Mouse (Mus musculus) cerebellum, adult (tissue): Measurements from ENCODE around the gene P4ha1.
A peak's percentile ranks its signal among the peaks of the same experiment; 100 is the strongest.

ENCODE experiments used
- ATAC-seq: cut with Nextera tagmentation; 2 replicates; pipeline ENCODE4 v1.9.2; 2017; ENCODE audit warnings: mild to moderate bottlenecking, moderate library complexity, mixed read lengths; ENCODE audit not compliant: insufficient number of reproducible peaks, low FRiP score, low TSS enrichment

P4ha1 gene

GRCm38 (mm10) chr10:59322271-59322670 is 825 bp upstream of the P4ha1 start:
- no peak for ATAC-seq

- ATAC-seq = peak; percentile 59; the same call in 1 of the 2 replicates
Observed at GRCm38 (mm10) chr10:59323488-59324161, 529 bp downstream of the P4ha1 start.

DNA sequence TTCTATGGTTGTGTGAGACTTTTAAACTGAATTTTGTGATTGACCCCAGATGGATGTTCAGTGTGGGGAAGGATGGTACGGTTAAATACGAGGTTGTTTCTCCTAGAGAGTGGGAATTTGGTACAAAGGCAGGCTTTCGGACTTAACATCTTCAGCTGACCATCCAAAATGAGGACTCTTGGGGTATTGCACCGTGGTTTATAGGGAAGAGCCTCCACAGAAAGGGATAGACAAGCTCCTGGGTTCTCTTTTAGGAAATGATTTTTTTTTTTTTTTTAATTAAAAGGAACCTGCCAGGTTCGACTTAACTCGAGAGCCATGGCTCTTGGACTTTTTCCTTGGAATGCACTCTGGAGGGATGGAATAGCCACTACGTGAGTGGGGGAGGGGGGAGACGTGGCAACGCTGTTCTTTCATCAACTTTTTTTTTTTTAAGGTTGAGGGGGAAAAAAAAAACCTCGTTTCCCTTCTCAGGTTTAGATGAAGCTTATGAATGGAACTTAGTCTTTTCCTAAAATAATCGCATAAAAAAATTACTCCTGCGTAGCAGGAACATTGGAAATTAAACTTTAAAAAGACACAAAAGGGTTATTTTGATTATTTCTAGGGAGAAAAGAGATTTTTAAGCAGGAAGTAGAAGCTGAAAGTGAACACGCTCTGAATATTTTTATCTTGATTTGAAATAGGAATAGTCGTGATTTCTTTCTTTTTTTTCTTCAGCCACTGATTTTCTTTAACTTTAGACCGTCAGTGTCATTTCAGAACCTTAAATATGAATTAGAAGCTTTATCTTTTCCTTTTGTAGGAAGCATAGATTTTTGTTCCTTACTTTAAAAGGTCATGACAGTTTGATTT is 1.4 kb downstream of the P4ha1 start:
- no peak for ATAC-seq

DNA sequence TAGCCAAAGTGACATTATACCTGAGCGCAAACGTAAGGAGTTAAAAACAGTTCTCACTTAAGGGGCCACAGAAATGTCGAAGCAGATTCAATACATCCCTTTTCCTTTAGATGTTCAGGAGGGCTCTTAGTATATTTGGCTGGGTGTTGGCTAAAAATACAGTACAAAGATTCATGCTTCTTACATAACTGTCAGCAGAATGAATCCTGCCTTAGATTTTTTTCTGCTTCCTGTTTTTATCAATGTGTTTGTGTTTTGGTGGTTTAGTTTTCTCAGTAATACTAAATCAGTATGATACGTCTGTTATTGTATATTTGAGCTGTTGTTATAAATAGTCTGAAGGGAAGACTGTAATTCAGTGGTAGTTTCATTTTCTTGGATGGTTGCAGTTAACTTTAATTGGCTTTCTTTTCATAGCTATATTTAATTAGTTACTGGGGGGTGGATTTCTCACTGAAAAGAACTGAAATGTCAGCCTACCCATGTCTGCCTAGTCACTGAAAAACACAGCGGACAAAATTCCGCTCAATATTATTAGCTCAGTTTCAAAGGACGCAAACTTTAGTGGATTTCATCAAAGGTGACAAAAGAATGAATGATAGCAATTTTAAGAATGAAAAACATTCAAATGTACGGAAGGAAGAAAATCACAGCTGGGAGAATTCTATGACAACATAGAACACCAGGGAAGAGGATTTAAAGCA is 3.7 kb downstream of the P4ha1 start:
- no peak for ATAC-seq

- ATAC-seq = no peak
Observed at GRCm38 (mm10) chr10:59327316-59327710, 4.2 kb downstream of the P4ha1 start.

- ATAC-seq = no peak
Observed at GRCm38 (mm10) chr10:59331546-59332256, 8.6 kb downstream of the P4ha1 start.

GRCm38 (mm10) chr10:59333400-59333799 is 10.3 kb downstream of the P4ha1 start:
- no peak for ATAC-seq

GRCm38 (mm10) chr10:59334899-59335798 is 12.1 kb downstream of the P4ha1 start:
- ATAC-seq = peak; percentile 75

DNA sequence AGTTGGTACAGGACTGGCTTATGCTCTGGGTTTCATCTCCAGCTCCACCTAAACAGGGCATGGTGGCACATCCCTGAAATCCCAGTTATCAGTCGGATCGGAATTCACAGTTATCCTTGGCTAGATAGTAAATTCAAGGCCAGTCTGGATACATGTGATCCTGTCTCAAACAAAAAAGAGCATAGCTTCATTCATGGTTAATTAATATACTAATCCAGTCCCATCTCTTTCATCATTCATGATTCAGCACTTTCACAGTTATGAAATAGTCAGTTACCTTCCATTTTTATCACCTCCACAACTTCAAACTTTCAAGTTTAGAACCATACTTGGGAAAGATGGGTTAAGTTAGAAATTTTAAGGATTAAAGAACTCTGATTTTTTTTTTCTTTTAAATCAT is 13.0 kb downstream of the P4ha1 start:
- no peak for ATAC-seq

GRCm38 (mm10) chr10:59346560-59346959 is 23.5 kb downstream of the P4ha1 start:
- ATAC-seq = no peak

DNA sequence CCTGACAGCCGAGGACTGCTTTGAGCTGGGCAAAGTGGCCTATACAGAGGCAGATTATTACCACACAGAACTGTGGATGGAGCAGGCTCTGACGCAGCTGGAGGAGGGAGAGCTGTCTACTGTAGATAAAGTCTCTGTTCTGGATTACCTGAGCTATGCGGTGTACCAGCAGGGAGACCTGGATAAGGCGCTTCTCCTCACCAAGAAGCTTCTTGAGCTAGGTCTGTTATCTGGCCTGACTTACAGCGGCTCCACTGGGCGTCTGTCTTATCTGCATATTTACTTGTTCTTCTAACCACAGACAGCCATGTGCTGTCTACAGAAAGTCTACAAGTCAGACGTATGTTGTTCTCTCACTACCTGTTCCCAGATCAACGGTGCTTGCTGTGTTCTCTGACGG is 25.1 kb downstream of the P4ha1 start:
- no peak for ATAC-seq

GRCm38 (mm10) chr10:59349536-59349935 is 26.4 kb downstream of the P4ha1 start:
- ATAC-seq = no peak

- ATAC-seq = no peak
Observed at GRCm38 (mm10) chr10:59353065-59353464, 30.0 kb downstream of the P4ha1 start.

GRCm38 (mm10) chr10:59354120-59354519 is 31.0 kb downstream of the P4ha1 start:
- ATAC-seq = no peak

DNA sequence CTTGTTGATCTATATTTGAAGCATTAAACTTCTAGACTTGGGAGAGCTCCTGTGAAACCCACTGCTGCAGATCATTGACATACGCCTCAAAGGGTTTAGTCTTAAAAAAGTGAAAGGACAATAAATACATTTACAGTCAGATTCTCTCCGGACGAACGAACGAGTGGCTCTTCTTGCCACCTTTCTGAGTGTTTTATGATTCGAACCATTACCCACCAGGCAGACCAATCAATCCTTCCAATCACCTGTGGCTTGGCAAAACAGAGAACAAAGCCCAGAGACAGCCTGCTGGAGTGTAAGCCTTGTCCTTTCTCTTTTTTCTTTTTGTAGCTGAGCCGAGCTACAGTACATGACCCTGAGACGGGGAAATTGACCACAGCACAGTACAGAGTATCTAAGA is 31.9 kb downstream of the P4ha1 start:
- no peak for ATAC-seq

GRCm38 (mm10) chr10:59358744-59359143 is 35.6 kb downstream of the P4ha1 start:
- ATAC-seq = no peak

- ATAC-seq = no peak
Observed at GRCm38 (mm10) chr10:59363208-59363607, 40.1 kb downstream of the P4ha1 start.

- ATAC-seq = no peak
Observed at GRCm38 (mm10) chr10:59364551-59364950, 41.5 kb downstream of the P4ha1 start.

DNA sequence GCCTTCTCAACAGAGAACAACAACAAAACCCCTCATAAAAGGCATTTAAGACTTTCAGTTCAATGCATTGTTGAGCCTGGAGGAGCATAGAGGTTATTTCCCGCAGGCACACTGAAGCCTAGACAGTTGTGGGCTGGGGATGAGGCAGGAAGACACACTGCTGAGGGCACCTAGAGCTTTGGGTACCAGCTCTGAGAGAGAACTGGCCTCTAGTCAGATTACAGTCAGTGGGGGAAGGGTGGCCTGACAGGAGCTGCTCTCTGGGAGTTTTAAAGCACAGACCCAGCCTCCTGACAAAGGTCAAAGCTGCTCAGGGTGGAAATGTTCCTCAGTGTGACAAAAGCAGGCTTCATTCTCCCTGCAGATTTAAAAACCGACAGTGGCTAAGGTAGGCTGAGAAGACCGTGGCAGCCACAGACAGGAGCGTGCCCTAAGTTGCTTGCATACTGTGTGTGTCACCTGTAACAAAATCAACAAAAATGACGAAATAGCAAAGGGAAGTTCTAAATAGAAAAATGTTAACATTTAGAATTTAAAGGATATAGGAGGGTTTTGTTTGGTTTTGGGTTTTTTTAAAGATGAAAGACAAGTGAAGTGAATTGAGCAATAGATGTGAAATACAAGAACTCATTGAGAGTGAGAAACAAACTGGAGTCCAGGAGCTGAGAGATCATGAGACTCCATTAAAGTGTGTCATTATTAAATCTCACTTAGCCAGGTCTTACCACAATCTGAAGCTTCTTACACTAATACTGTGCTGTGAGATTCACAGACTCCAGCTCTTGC is 42.9 kb downstream of the P4ha1 start:
- no peak for ATAC-seq
